Mouse (Mus musculus) forebrain, embryonic 13.5 days (tissue): ENCODE results near the gene Olfr166. TPM values are rescaled to one million over a fixed set of nuclear protein-coding genes. Genes with fewer than 3 reads are reported as not detected.
"Not testable (repeated sequence)": the region's sequence is repeated elsewhere in the genome, so short reads cannot be mapped to it uniquely, and the experiment has no call there.

Source experiments
- ATAC-seq: fragments of 200-750 bp; cut with Nextera tagmentation; 2 replicates; pipeline ENCODE4 v1.8.0; 2017
- H3K27ac ChIP-seq: fragments of 300-500 bp; sonication (generic); 2 replicates; pipeline ENCODE4 v1.5.1; 2015; ENCODE audit warnings: inconsistent platforms, mild to moderate bottlenecking, moderate library complexity
- H3K27me3 ChIP-seq: fragments of 300-500 bp; sonication (generic); 2 replicates; pipeline ENCODE4 v1.6.1; 2015; ENCODE audit warnings: mild to moderate bottlenecking, inconsistent platforms
- H3K36me3 ChIP-seq: fragments of 300-500 bp; sonication (generic); 2 replicates; pipeline ENCODE4 v1.6.1; 2015; ENCODE audit warnings: mild to moderate bottlenecking, inconsistent platforms; ENCODE audit not compliant: poor library complexity, severe bottlenecking
- H3K4me1 ChIP-seq: fragments of 300-500 bp; sonication (generic); 2 replicates; pipeline ENCODE4 v1.6.1; 2015; ENCODE audit warnings: inconsistent platforms
- H3K4me2 ChIP-seq: fragments of 300-500 bp; sonication (generic); 2 replicates; pipeline ENCODE4 v1.6.1; 2015; ENCODE audit warnings: inconsistent platforms, mild to moderate bottlenecking, moderate library complexity
- H3K4me3 ChIP-seq: fragments of 300-500 bp; sonication (generic); 2 replicates; pipeline ENCODE4 v1.5.1; 2015; ENCODE audit warnings: mild to moderate bottlenecking, inconsistent platforms
- H3K9ac ChIP-seq: fragments of 300-500 bp; sonication (generic); 2 replicates; pipeline ENCODE4 v1.6.1; 2015; ENCODE audit warnings: mild to moderate bottlenecking, inconsistent platforms
- H3K9me3 ChIP-seq: fragments of 300-500 bp; sonication (generic); replicated peaks from 2 replicates; pipeline ENCODE4 v1.6.1; 2016; ENCODE audit warnings: inconsistent platforms
- WGBS: fragments of 180-500 bp; shearing (Covaris S2); methylation state at CpG from one replicate; pipeline ENCODE4 v1.1.7; 2015; 5-methylcytosine and 5-hydroxymethylcytosine counted together
- polyA plus RNA-seq: library from polyadenylated mRNA; unstranded; fragments of >200 nt; fragmentation: Nextera tagmentation; extraction: Ambion mirVana; gene quantifications from 2 replicates; pipeline ENCODE4 v1.2.1, GENCODE M21; 2015

The Olfr166 gene
- polyA plus RNA-seq, result not detected in 2 replicates

DNA sequence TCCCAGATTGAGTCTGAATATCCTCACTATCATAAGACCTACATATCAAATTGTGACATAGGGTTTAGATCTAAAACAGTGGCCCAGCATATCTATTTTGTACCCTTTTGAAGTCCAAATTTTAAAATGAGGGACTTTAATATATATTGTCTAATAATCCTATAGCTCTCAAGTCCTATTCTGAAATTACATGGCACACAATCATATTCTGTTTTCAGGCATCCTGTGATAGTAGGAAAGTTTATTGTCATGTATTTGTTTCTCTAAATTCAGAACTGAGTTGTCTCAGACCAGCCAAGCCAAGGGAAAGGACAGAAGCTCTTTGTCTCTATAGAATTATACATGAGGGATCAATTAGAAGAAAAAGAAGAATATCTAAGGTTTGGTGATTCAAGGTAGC lies at the start of gene Olfr166:
Olfr166 (plus strand) TSS at position 301 of the 400 bp plus-strand sequence.
- Histone ChIP-seq H3K27ac (no peak within 1 kb of the TSS), H3K9ac (no peak within 1 kb of the TSS), H3K4me1 (no peaks in the 10 kb centered on the region), H3K27me3 (no peaks in the 10 kb centered on the region), H3K4me3 (no peak within 1 kb of the TSS), H3K9me3 (peaks cover 18% of the 10 kb centered on the region), H3K4me2 (no peak within 1 kb of the TSS), H3K36me3 (no peaks in the 10 kb centered on the region)
- ATAC-seq, result no peak

DNA sequence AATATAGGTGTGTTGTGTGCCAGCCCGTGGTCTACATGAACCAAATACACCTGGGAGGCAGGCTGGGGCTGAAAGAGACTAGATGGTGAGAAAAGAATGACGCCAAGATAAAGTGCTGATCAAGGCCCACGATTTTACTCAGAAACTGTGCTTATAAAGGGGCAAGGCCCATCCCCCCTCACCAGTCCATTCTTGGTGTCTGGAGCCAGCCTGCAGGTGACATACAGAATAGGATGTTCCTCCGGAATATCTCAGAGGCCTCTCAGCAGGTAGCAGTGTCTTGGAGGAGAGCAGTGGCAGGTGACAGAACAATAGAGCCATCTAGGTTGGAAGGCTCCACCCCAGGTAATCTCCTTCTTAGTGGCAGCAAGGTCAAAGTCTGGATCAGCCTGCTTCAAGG lies 24.8 kb upstream of the Olfr166 start:
- not testable (repeated sequence) for H3K27me3 ChIP-seq, H3K36me3 ChIP-seq, H3K9me3 ChIP-seq, H3K4me3 ChIP-seq, H3K9ac ChIP-seq, H3K27ac ChIP-seq, H3K4me2 ChIP-seq, H3K4me1 ChIP-seq, ATAC-seq
- WGBS, result 79% methylated on average over 4 of the region's 4 CpGs

DNA sequence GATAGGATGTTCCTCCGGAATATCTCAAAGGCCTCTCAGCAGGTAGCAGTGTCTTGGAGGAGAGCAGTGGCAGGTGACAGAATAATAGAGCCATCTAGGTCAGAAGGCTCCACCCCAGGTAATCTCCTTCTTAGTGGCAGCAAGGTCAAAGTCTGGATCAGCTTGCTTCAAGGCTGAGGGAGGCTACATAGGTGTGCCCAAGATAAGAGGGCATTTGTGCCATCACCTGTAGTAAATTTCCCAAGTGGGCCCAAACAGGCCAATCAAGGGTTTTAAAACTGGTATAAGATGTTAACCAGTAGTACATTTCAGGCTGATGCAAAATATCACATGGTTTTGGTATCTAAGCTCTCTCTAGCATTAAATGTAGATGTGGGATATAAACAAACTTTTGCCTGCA lies 19.1 kb upstream of the Olfr166 start:
- no peak overlapping the region for H3K9ac ChIP-seq
- no peaks in the 10 kb centered on the region for H3K27me3 ChIP-seq
- H3K36me3 ChIP-seq, result no peaks in the 10 kb centered on the region
- 88% methylated on average over 1 of the region's 1 CpGs for WGBS
- H3K4me2 ChIP-seq, result no peak overlapping the region
- no peak for ATAC-seq
- no peaks in the 10 kb centered on the region for H3K4me1 ChIP-seq
- no peaks in the 10 kb centered on the region; the same call in 1 of the 2 replicates for H3K9me3 ChIP-seq
- no peak overlapping the region for H3K27ac ChIP-seq
- no peak overlapping the region for H3K4me3 ChIP-seq

DNA sequence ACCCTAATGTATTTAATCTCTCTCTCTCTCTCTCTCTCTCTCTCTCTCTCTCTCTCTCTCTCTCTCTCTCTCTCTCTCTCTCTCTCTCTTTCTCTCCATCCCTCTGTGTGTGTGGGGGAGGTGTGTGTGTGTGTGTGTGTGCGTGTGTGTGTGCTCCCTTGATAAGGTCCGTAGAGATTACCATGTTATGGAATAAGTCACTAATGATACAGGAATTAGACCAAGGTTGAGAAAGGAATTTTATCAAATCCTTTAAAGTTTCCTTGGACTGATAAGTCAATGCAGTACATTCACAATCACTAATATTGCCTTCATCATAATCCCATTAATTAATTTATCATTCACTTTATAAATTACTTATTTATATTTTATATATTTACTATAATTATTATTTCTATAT lies 38.7 kb downstream of the Olfr166 start, which contains the start of gene Olfr167:
Olfr167 (minus strand) TSS at position 101 of the 400 bp plus-strand sequence.
- WGBS, result 91% methylated on average over 2 of the region's 2 CpGs
- Histone ChIP-seq H3K27ac (no peak within 1 kb of the TSS), H3K4me2 (no peak within 1 kb of the TSS), H3K4me3 (no peak within 1 kb of the TSS), H3K4me1 (no peaks in the 10 kb centered on the region), H3K9me3 (0 out of 2 replicates have a peak, but pooled peaks cover 5% of the 10 kb centered on the region), H3K36me3 (no peaks in the 10 kb centered on the region), H3K9ac (no peak within 1 kb of the TSS), H3K27me3 (no peaks in the 10 kb centered on the region)
- no peak for ATAC-seq

DNA sequence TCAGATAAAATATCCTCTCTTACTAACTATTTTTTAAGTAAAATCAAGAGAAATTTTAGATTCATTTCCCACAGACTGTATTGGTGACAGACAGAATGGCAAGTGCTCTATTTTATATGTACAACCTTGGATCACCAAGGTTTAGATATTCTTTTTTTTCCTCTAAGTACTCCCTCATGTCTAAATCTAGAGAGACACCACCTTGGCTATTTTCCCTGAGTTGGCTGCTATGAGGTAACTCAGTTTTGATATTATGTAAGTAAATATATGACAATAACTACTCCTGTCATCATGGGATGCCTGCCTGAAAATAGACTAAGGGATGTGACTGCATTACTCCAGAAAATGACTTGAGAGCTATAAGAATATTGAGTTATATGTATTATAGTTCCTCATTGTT lies 52.0 kb downstream of the Olfr166 start, which contains the start of gene Olfr168:
Olfr168 (minus strand) TSS at position 101 of the 400 bp plus-strand sequence.
- H3K4me3 ChIP-seq, result no peak within 1 kb of the TSS
- no peak for ATAC-seq

More for the DNA sequence above, 52.0 kb downstream of the Olfr166 start, which contains the start of gene Olfr168:
- Histone ChIP-seq H3K27ac (no peak within 1 kb of the TSS), H3K4me2 (no peak within 1 kb of the TSS), H3K4me1 (no peaks in the 10 kb centered on the region), H3K9me3 (0 out of 2 replicates have a peak, but pooled peaks cover 4% of the 10 kb centered on the region), H3K9ac (no peak within 1 kb of the TSS), H3K36me3 (no peaks in the 10 kb centered on the region), H3K27me3 (no peaks in the 10 kb centered on the region)

Other genes starting within 250 kb of the Olfr166 start
- gene Olfr164, start 169.6 kb upstream of the Olfr166 start, polyA plus RNA-seq, result not detected in 2 replicates
- not detected in 2 replicates for gene Olfr165, start 60.6 kb upstream of the Olfr166 start, polyA plus RNA-seq
- not detected in 2 replicates for gene Olfr167, start 38.6 kb downstream of the Olfr166 start, polyA plus RNA-seq
- not detected in 2 replicates for gene Olfr168, start 51.9 kb downstream of the Olfr166 start, polyA plus RNA-seq
- not detected in 2 replicates for gene Olfr169, start 88.1 kb downstream of the Olfr166 start, polyA plus RNA-seq
- gene Olfr170, start 128.2 kb downstream of the Olfr166 start, polyA plus RNA-seq, result not detected in 2 replicates
- not detected in 2 replicates for gene Olfr171, start 146.2 kb downstream of the Olfr166 start, polyA plus RNA-seq
- not detected in 2 replicates for gene Lamp3, start 222.7 kb downstream of the Olfr166 start, polyA plus RNA-seq